ENCODE assay signal across 1 mouse cellular context in the genomic region with DNA sequence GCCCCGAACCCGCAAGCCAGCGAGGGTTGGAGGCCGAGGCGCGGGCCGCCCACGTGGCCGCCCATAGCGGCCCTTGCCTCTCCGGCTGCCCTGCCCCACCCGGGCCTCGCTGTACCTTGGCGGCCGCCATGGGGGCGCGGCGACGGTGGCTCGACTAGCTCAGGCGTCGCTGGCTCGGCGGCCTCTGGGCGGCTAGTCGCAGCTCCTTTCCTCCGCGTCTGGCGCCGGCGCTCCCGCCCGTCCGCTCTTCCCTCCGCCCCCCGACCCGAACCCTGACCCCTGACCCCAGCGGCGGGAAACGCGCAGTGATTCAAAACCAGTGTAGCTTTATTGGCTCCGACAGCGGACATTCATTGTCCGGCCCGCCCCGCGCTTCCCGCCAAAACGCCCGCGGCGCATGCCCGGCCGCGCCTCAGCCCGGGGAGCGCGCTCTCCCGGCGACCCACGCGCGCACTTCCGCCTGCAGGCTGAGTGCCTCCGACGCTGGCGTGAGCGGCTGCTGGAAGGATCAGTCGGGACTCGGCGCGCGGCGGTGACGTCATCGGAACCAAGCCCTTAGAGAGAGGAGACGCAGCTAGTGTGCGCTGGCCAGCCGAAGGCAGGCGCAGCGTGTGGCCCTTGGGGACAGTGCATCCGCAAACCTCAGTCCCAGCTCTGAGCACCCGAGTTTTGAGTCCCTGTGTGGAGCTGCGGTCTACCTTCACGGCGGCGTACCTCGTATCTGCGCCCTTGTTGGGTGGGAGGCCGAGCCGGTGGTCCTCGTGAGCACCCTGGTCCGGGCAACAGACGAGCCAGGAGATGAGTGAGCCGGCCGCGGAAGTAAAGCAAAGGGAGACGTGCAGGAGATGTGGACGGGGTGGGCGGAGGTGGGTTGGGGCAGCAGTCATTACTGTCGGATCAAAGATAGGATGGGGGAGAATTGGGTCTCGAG.
TF ChIP-seq lines count a peak whose summit lies in the region.

A gene (plus strand): TSS at position 247 of the 931 bp plus-strand sequence.
A gene (minus strand): TSS at position 300 of the 931 bp plus-strand sequence.

TF ChIP-seq in CH12.LX, 34 proteins besides CTCF, POLR2A, EP300 and RAD21 (continued from another document):
- TF ChIP-seq ZKSCAN1 (IDR thresholded peaks at IDR 0.05; ENCODE audit: borderline replicate concordance, low read depth, low read length) (peak; percentile 6; the same call in 1 of the 2 replicates), JUND (conservative IDR thresholded peaks at IDR 0.05; ENCODE audit: low read depth, low read length) (peak; percentile 50), MEF2A (IDR thresholded peaks at IDR 0.05; ENCODE audit: borderline replicate concordance, low read depth, low read length) (peak; percentile 93), NRF1 (IDR thresholded peaks at IDR 0.05; ENCODE audit: low read depth, low read length) (peak; percentile 97), BHLHE40 (IDR thresholded peaks at IDR 0.05; ENCODE audit: low read depth, low read length) (no peak; the same call in none of the 2 replicates), ZMIZ1 (IDR thresholded peaks at IDR 0.05; ENCODE audit: low read depth, low read length) (0 out of 2 replicates have a peak, but pooled peaks have one; percentile 93), TBP (conservative IDR thresholded peaks at IDR 0.05; ENCODE audit: low read depth, low read length) (no peak; the same call in 1 of the 2 replicates), ETS1 (conservative IDR thresholded peaks at IDR 0.05; ENCODE audit: low read depth, low read length) (peak; percentile 72), PAX5 (IDR thresholded peaks at IDR 0.05; ENCODE audit: low read length) (no peak), ZNF384 (IDR thresholded peaks at IDR 0.05; ENCODE audit: low read depth, low read length) (no peak; the same call in none of the 2 replicates), CHD1 (IDR thresholded peaks at IDR 0.05; ENCODE audit: low read depth, low read length) (no peak), JUN (IDR thresholded peaks at IDR 0.05; ENCODE audit: insufficient read depth, low read depth, low read length) (peak; percentile 70), NELFE (IDR thresholded peaks at IDR 0.05; ENCODE audit: low read depth, low read length) (peak; percentile 98), TCF12 (IDR thresholded peaks at IDR 0.05; ENCODE audit: low read depth, low read length) (peak; percentile 94), GABPA (IDR thresholded peaks at IDR 0.05; ENCODE audit: insufficient replicate concordance, low read depth, low read length) (peak; percentile 79), MXI1 (IDR thresholded peaks at IDR 0.05; ENCODE audit: low read depth, low read length) (peak; percentile 94), ELF1 (IDR thresholded peaks at IDR 0.05; ENCODE audit: low read depth, low read length) (peak; percentile 99), USF2 (conservative IDR thresholded peaks at IDR 0.05; ENCODE audit: low read depth, low read length) (no peak), USF1 (IDR thresholded peaks at IDR 0.05; ENCODE audit: low read depth, low read length) (no peak; the same call in none of the 2 replicates), HCFC1 (IDR thresholded peaks at IDR 0.05; ENCODE audit: low read depth, low read length) (peak; percentile 93), UBTF (IDR thresholded peaks at IDR 0.05; ENCODE audit: low read depth, low read length) (no peak; the same call in none of the 2 replicates), KAT2A (IDR thresholded peaks at IDR 0.05; ENCODE audit: insufficient replicate concordance, low read length) (peak; percentile 99), CHD2 (IDR thresholded peaks at IDR 0.05; ENCODE audit: low read length) (peak; percentile 98), POLR2AphosphoS2 (IDR thresholded peaks at IDR 0.05; ENCODE audit: low read depth, low read length) (peak; percentile 96), SMC3 (IDR thresholded peaks at IDR 0.05; ENCODE audit: low read depth, low read length) (no peak), SIN3A (IDR thresholded peaks at IDR 0.05; ENCODE audit: low read length) (peak; percentile 98), E2F4 (IDR thresholded peaks at IDR 0.05; ENCODE audit: insufficient replicate concordance, low read depth, low read length) (peak; percentile 98), MAZ (IDR thresholded peaks at IDR 0.05; ENCODE audit: low read depth, low read length) (peak; percentile 100)
